ENCODE assay signal across 29 mouse cellular contexts in genomic region chr17:62591581-62592435, GRCm38 (mm10).
DNase-seq lines count a peak whose midpoint lies in the region; ATAC-seq and TF ChIP-seq lines count a peak whose summit lies in the region.
"Had no signal": no experiment of that assay in that cellular context is flagged by ENCODE, and none has a peak within 500 bp of the region (broad histone marks: within the 10 kb centered on the region; RNA-seq: fewer than 3 reads in every experiment).

No protein-coding gene starts in this region.

- H3K36me3 ChIP-seq in forebrain, embryonic 12.5 days (replicated peaks), result no peaks in the 10 kb centered on the region
- no peaks in the 10 kb centered on the region for H3K36me3 ChIP-seq in forebrain, postnatal 0 days (ENCODE audit: insufficient read depth)
- no peaks in the 10 kb centered on the region for H3K36me3 ChIP-seq in neural tube, embryonic 14.5 days (ENCODE audit: control insufficient read depth, insufficient read depth, low read length)
- no peaks in the 10 kb centered on the region for H3K36me3 ChIP-seq in neural tube, embryonic 15.5 days
- H3K36me3 ChIP-seq in forebrain, embryonic 16.5 days (ENCODE audit: control insufficient read depth, insufficient read depth), result no peaks in the 10 kb centered on the region
- H3K36me3 ChIP-seq: embryonic facial prominence, embryonic 13.5 days; neural tube, embryonic 13.5 days had no signal

- 0 out of 2 replicates have a peak, but pooled peaks cover 8% of the 10 kb centered on the region for H3K9me3 ChIP-seq in forebrain, embryonic 12.5 days
- 0 out of 2 replicates have a peak, but pooled peaks cover 5% of the 10 kb centered on the region for H3K9me3 ChIP-seq in forebrain, postnatal 0 days (ENCODE audit: low read length)
- H3K9me3 ChIP-seq in neural tube, embryonic 14.5 days (ENCODE audit: control insufficient read depth, low read length), result no peaks in the 10 kb centered on the region
- no peaks in the 10 kb centered on the region for H3K9me3 ChIP-seq in neural tube, embryonic 15.5 days (replicated peaks)
- peaks cover 3% of the 10 kb centered on the region; the same call in 1 of the 2 replicates for H3K9me3 ChIP-seq in forebrain, embryonic 16.5 days (ENCODE audit: control insufficient read depth, low read length)

- H3K9ac ChIP-seq in forebrain, embryonic 12.5 days, result no peak overlapping the region
- H3K9ac ChIP-seq in forebrain, postnatal 0 days, result no peak overlapping the region
- no peak overlapping the region for H3K9ac ChIP-seq in neural tube, embryonic 14.5 days (replicated peaks; ENCODE audit: low read depth, low read length)
- no peak overlapping the region for H3K9ac ChIP-seq in neural tube, embryonic 15.5 days (replicated peaks)
- no peak overlapping the region for H3K9ac ChIP-seq in forebrain, embryonic 16.5 days (replicated peaks; ENCODE audit: low read depth, low read length)
- H3K9ac ChIP-seq: embryonic facial prominence, embryonic 13.5 days; hindbrain, embryonic 14.5 days; liver, embryonic 14.5 days; neural tube, embryonic 13.5 days had no signal

- H3K4me2 ChIP-seq in forebrain, embryonic 12.5 days, result no peak overlapping the region
- H3K4me2 ChIP-seq in forebrain, postnatal 0 days (ENCODE audit: low read depth), result no peak overlapping the region
- H3K4me2 ChIP-seq in neural tube, embryonic 14.5 days (ENCODE audit: low read depth, low read length), result no peak overlapping the region
- H3K4me2 ChIP-seq in neural tube, embryonic 15.5 days, result no peak overlapping the region
- no peak overlapping the region for H3K4me2 ChIP-seq in forebrain, embryonic 16.5 days (ENCODE audit: low read length)
- H3K4me2 ChIP-seq: embryonic facial prominence, embryonic 13.5 days; heart, embryonic 11.5 days; hindbrain, embryonic 14.5 days; neural tube, embryonic 13.5 days had no signal

- no peak for DNase-seq in forebrain, postnatal 0 days
- no peak for DNase-seq in cerebellum, adult 2 months
- DNase-seq in retina, postnatal 1 day, result no peak
- no peak for DNase-seq in gastrocnemius, postnatal 10 days
- DNase-seq: cerebellum, adult 11 months; cerebellum, adult 9-11 months; gastrocnemius, postnatal 25 days; heart, adult 18-20 months; heart, postnatal 4 days; kidney, adult 11 months; kidney, postnatal 14 days; liver; lung, adult 2 months; lung, postnatal 14 days; right cerebral cortex, adult 18-20 months; thymus, adult 18-20 months; thymus, postnatal 25 days had no signal

- H3K27me3 ChIP-seq in forebrain, embryonic 12.5 days, result no peaks in the 10 kb centered on the region
- H3K27me3 ChIP-seq in forebrain, postnatal 0 days (ENCODE audit: insufficient read depth, low read length), result no peaks in the 10 kb centered on the region
- no peaks in the 10 kb centered on the region for H3K27me3 ChIP-seq in neural tube, embryonic 14.5 days (ENCODE audit: control insufficient read depth, insufficient read depth, low read length)
- no peaks in the 10 kb centered on the region for H3K27me3 ChIP-seq in neural tube, embryonic 15.5 days (replicated peaks)
- no peaks in the 10 kb centered on the region for H3K27me3 ChIP-seq in forebrain, embryonic 16.5 days (replicated peaks; ENCODE audit: control insufficient read depth, insufficient read depth, low read length)
- no peaks in the 10 kb centered on the region for H3K27me3 ChIP-seq in cerebellum, adult 2 months (ENCODE audit: control insufficient read depth, insufficient read depth, low read length)
- H3K27me3 ChIP-seq: embryonic facial prominence, embryonic 13.5 days; neural tube, embryonic 13.5 days; Patski had no signal

- no peak for TF ChIP-seq CTCF in forebrain, postnatal 0 days (IDR thresholded peaks at IDR 0.05; ENCODE audit: low read depth)
- TF ChIP-seq CTCF in cerebellum, adult 2 months (IDR thresholded peaks at IDR 0.05; ENCODE audit: borderline replicate concordance, insufficient read depth, low read depth, low read length), result no peak

- WGBS in forebrain, embryonic 12.5 days, result 53% methylated on average over 10 of the region's 10 CpGs
- 42% methylated on average over 10 of the region's 10 CpGs for WGBS in forebrain, postnatal 0 days
- 66% methylated on average over 10 of the region's 10 CpGs for WGBS in neural tube, embryonic 14.5 days
- WGBS in neural tube, embryonic 15.5 days, result 63% methylated on average over 10 of the region's 10 CpGs
- WGBS in forebrain, embryonic 16.5 days, result 41% methylated on average over 10 of the region's 10 CpGs
- 76% methylated on average over 10 of the region's 10 CpGs for WGBS in cerebellum, adult 2 months

- H3K27ac ChIP-seq in forebrain, embryonic 12.5 days, result no peak overlapping the region
- H3K27ac ChIP-seq in forebrain, postnatal 0 days (ENCODE audit: low read depth, low read length), result no peak overlapping the region
- H3K27ac ChIP-seq in neural tube, embryonic 14.5 days (ENCODE audit: low read depth, low read length), result no peak overlapping the region
- H3K27ac ChIP-seq in neural tube, embryonic 15.5 days (replicated peaks), result no peak overlapping the region
- no peak overlapping the region for H3K27ac ChIP-seq in forebrain, embryonic 16.5 days (ENCODE audit: low read length)
- H3K27ac ChIP-seq in cerebellum, adult 2 months (ENCODE audit: insufficient read depth, low read length), result no peak overlapping the region
- H3K27ac ChIP-seq: embryonic facial prominence, embryonic 13.5 days; hindbrain, embryonic 14.5 days; liver, embryonic 14.5 days; neural tube, embryonic 13.5 days; stomach, postnatal 0 days had no signal

- peaks cover 14% of the 10 kb centered on the region; the same call in 1 of the 2 replicates for H3K4me1 ChIP-seq in forebrain, embryonic 12.5 days
- 0 out of 2 replicates have a peak, but pooled peaks cover 3% of the 10 kb centered on the region for H3K4me1 ChIP-seq in forebrain, postnatal 0 days (ENCODE audit: insufficient read depth)
- H3K4me1 ChIP-seq in neural tube, embryonic 14.5 days (ENCODE audit: control insufficient read depth, insufficient read depth, low read length), result no peaks in the 10 kb centered on the region
- no peaks in the 10 kb centered on the region for H3K4me1 ChIP-seq in neural tube, embryonic 15.5 days
- H3K4me1 ChIP-seq in forebrain, embryonic 16.5 days (replicated peaks; ENCODE audit: control insufficient read depth, insufficient read depth, low read length), result peaks cover 16% of the 10 kb centered on the region
- no peaks in the 10 kb centered on the region for H3K4me1 ChIP-seq in cerebellum, adult 2 months (ENCODE audit: control insufficient read depth, insufficient read depth, low read length)
- H3K4me1 ChIP-seq: embryonic facial prominence, embryonic 13.5 days had no signal

- peak; percentile 69 for ATAC-seq in forebrain, embryonic 12.5 days (ENCODE audit: low FRiP score)
- ATAC-seq in forebrain, postnatal 0 days, result no peak
- ATAC-seq in neural tube, embryonic 14.5 days (ENCODE audit: low read depth), result 0 out of 2 replicates have a peak, but pooled peaks have one; percentile 4
- no peak for ATAC-seq in neural tube, embryonic 15.5 days (ENCODE audit: low FRiP score)
- peak; percentile 69 for ATAC-seq in forebrain, embryonic 16.5 days
- ATAC-seq: inflammation-experienced regulatory T-cells, adult 6 months; Patski had no signal

- TF ChIP-seq POLR2A in cerebellum, adult 2 months (IDR thresholded peaks at IDR 0.05; ENCODE audit: borderline replicate concordance, insufficient read depth, low read length), result no peak

- H3K4me3 ChIP-seq in forebrain, embryonic 12.5 days (replicated peaks), result no peak overlapping the region
- no peak overlapping the region for H3K4me3 ChIP-seq in forebrain, postnatal 0 days (ENCODE audit: low read depth, low read length)
- H3K4me3 ChIP-seq in neural tube, embryonic 14.5 days (ENCODE audit: low read depth, low read length), result no peak overlapping the region
- H3K4me3 ChIP-seq in neural tube, embryonic 15.5 days (replicated peaks), result no peak overlapping the region
- H3K4me3 ChIP-seq in forebrain, embryonic 16.5 days (replicated peaks; ENCODE audit: low read length), result no peak overlapping the region
- H3K4me3 ChIP-seq in cerebellum, adult 2 months (replicated peaks; ENCODE audit: insufficient read depth, low read depth, low read length), result no peak overlapping the region
- H3K4me3 ChIP-seq: embryonic facial prominence, embryonic 13.5 days; neural tube, embryonic 13.5 days had no signal

Comparison
In these comparisons a context has a peak if more than half of its experiments do, and no peak if none do; other contexts are left out.
1. ATAC-seq: peak in forebrain, embryonic 12.5 days (single experiment), neural tube, embryonic 14.5 days (single experiment) and forebrain, embryonic 16.5 days (single experiment); none in forebrain, postnatal 0 days (single experiment) and neural tube, embryonic 15.5 days (single experiment).